Mouse (Mus musculus) forebrain, embryonic 16.5 days (tissue): ENCODE measurements around the gene Mprip. TPM values are rescaled to one million over a fixed set of nuclear protein-coding genes. Genes with fewer than 3 reads are reported as not detected.
A peak's percentile ranks its signal among the peaks of the same experiment; 100 is the strongest.

Experiments
- ATAC-seq: fragments of 200-750 bp; cut with Nextera tagmentation; 2 replicates; pipeline ENCODE4 v1.8.0; 2017; ENCODE audit warnings: mild to moderate bottlenecking, moderate library complexity
- H3K27ac ChIP-seq: fragments of 300-500 bp; sonication (generic); 2 replicates; pipeline ENCODE4 v1.5.1; 2014; ENCODE audit warnings: low read length, control low read depth
- H3K27me3 ChIP-seq: fragments of 300-500 bp; sonication (generic); replicated peaks from 2 replicates; pipeline ENCODE4 v1.6.1; 2014; ENCODE audit warnings: low read length; ENCODE audit not compliant: control insufficient read depth, insufficient read depth
- H3K36me3 ChIP-seq: fragments of 300-500 bp; sonication (generic); 2 replicates; pipeline ENCODE4 v1.6.1; 2014; ENCODE audit not compliant: control insufficient read depth, insufficient read depth
- H3K4me1 ChIP-seq: fragments of 300-500 bp; sonication (generic); replicated peaks from 2 replicates; pipeline ENCODE4 v1.6.1; 2014; ENCODE audit warnings: low read length; ENCODE audit not compliant: control insufficient read depth, insufficient read depth
- H3K4me2 ChIP-seq: fragments of 300-500 bp; sonication (generic); 2 replicates; pipeline ENCODE4 v1.6.1; 2014; ENCODE audit warnings: mild to moderate bottlenecking, low read length, control low read depth
- H3K4me3 ChIP-seq: fragments of 300-500 bp; sonication (generic); replicated peaks from 2 replicates; pipeline ENCODE4 v1.5.1; 2014; ENCODE audit warnings: mild to moderate bottlenecking, low read length, control low read depth
- H3K9ac ChIP-seq: fragments of 300-500 bp; sonication (generic); replicated peaks from 2 replicates; pipeline ENCODE4 v1.6.1; 2014; ENCODE audit warnings: low read depth, low read length, control low read depth
- H3K9me3 ChIP-seq: fragments of 300-500 bp; sonication (generic); 2 replicates; pipeline ENCODE4 v1.6.1; 2016; ENCODE audit warnings: low read length; ENCODE audit not compliant: control insufficient read depth
- WGBS: fragments of 180-500 bp; shearing (Covaris S2); extraction: QIAGEN DNeasy Blood & Tissue Kit; methylation state at CpG from one replicate; pipeline ENCODE4 v1.1.7; 2014; 5-methylcytosine and 5-hydroxymethylcytosine counted together
- polyA plus RNA-seq: library from polyadenylated mRNA; unstranded; fragments of >200 nt; fragmentation: Nextera tagmentation; extraction: Ambion mirVana; gene quantifications from 2 replicates; pipeline ENCODE4 v1.2.1, GENCODE M21; 2015

The Mprip gene
- polyA plus RNA-seq, 1 experiment from 2014 or later: 51.9 TPM

GRCm38 (mm10) chr11:59809071-59809669, 148.1 kb downstream of the Mprip start:
- Histone ChIP-seq H3K27ac (peak overlapping the region; percentile 98; the same call in 1 of the 2 replicates), H3K36me3 (no peaks in the 10 kb centered on the region), H3K4me2 (peak overlapping the region; percentile 75), H3K4me1 (peaks cover 11% of the 10 kb centered on the region), H3K9me3 (no peaks in the 10 kb centered on the region), H3K4me3 (peak overlapping the region; percentile 57), H3K9ac (peak overlapping the region; percentile 93), H3K27me3 (no peaks in the 10 kb centered on the region)
- WGBS: 1% methylated on average over 15 of the region's 15 CpGs
- ATAC-seq: peak; percentile 20

GRCm38 (mm10) chr11:59809670-59810474, 148.8 kb downstream of the Mprip start, which contains the start of gene Flcn:
Flcn (minus strand) TSS chr11:59810016.
- peaks cover 11% of the 10 kb centered on the region for H3K4me1 ChIP-seq

GRCm38 (mm10) chr11:59810480-59811158, 149.5 kb downstream of the Mprip start:
- Histone ChIP-seq H3K9ac (peak overlapping the region; percentile 93), H3K9me3 (no peaks in the 10 kb centered on the region), H3K27me3 (no peaks in the 10 kb centered on the region), H3K27ac (peak overlapping the region; percentile 98; the same call in 1 of the 2 replicates), H3K4me3 (peak overlapping the region; percentile 57), H3K4me1 (peaks cover 11% of the 10 kb centered on the region), H3K36me3 (no peaks in the 10 kb centered on the region), H3K4me2 (peak overlapping the region; percentile 75)
- WGBS: 70% methylated on average over 14 of the region's 14 CpGs
- no peak for ATAC-seq

More at GRCm38 (mm10) chr11:59809670-59810474, 148.8 kb downstream of the Mprip start, which contains the start of gene Flcn:
- peak within 1 kb of the TSS; percentile 93 for H3K9ac ChIP-seq
- no peaks in the 10 kb centered on the region for H3K27me3 ChIP-seq
- no peaks in the 10 kb centered on the region for H3K36me3 ChIP-seq
- no peaks in the 10 kb centered on the region for H3K9me3 ChIP-seq
- peak within 1 kb of the TSS; percentile 57 for H3K4me3 ChIP-seq
- H3K4me2 ChIP-seq: peak within 1 kb of the TSS; percentile 75
- ATAC-seq: peak; percentile 98
- H3K27ac ChIP-seq: peak within 1 kb of the TSS; percentile 98
- WGBS: under 1% methylated on average over 52 of the region's 52 CpGs

GRCm38 (mm10) chr11:59811211-59811610, 150.1 kb downstream of the Mprip start:
- H3K27me3 ChIP-seq: no peaks in the 10 kb centered on the region
- H3K9me3 ChIP-seq: no peaks in the 10 kb centered on the region
- H3K4me2 ChIP-seq: no peak overlapping the region
- no peak overlapping the region for H3K9ac ChIP-seq
- no peak overlapping the region for H3K27ac ChIP-seq
- H3K4me1 ChIP-seq: peaks cover 11% of the 10 kb centered on the region
- WGBS: 81% methylated on average over 4 of the region's 4 CpGs
- no peak for ATAC-seq
- H3K36me3 ChIP-seq: no peaks in the 10 kb centered on the region
- H3K4me3 ChIP-seq: no peak overlapping the region

GRCm38 (mm10) chr11:59813276-59813675, 152.2 kb downstream of the Mprip start:
- 87% methylated on average over 3 of the region's 3 CpGs for WGBS
- Histone ChIP-seq H3K4me1 (peaks cover 11% of the 10 kb centered on the region), H3K4me2 (no peak overlapping the region), H3K27me3 (no peaks in the 10 kb centered on the region), H3K27ac (no peak overlapping the region), H3K9me3 (no peaks in the 10 kb centered on the region), H3K9ac (no peak overlapping the region), H3K4me3 (no peak overlapping the region), H3K36me3 (peaks cover 6% of the 10 kb centered on the region)
- ATAC-seq: no peak

GRCm38 (mm10) chr11:59814311-59814710, 153.2 kb downstream of the Mprip start:
- Histone ChIP-seq H3K27ac (no peak overlapping the region), H3K36me3 (peaks cover 13% of the 10 kb centered on the region), H3K9ac (no peak overlapping the region), H3K4me3 (no peak overlapping the region), H3K27me3 (no peaks in the 10 kb centered on the region), H3K9me3 (no peaks in the 10 kb centered on the region), H3K4me2 (no peak overlapping the region), H3K4me1 (peaks cover 3% of the 10 kb centered on the region; the same call in 1 of the 2 replicates)
- no peak for ATAC-seq
- 78% methylated on average over 1 of the region's 1 CpGs for WGBS

GRCm38 (mm10) chr11:59814936-59815335, 153.8 kb downstream of the Mprip start:
- 93% methylated on average over 6 of the region's 6 CpGs for WGBS
- no peaks in the 10 kb centered on the region for H3K27me3 ChIP-seq
- H3K36me3 ChIP-seq: peaks cover 18% of the 10 kb centered on the region
- H3K4me2 ChIP-seq: no peak overlapping the region
- no peak overlapping the region for H3K27ac ChIP-seq
- no peak overlapping the region for H3K4me3 ChIP-seq
- no peak overlapping the region for H3K9ac ChIP-seq
- H3K9me3 ChIP-seq: no peaks in the 10 kb centered on the region
- peaks cover 3% of the 10 kb centered on the region; the same call in 1 of the 2 replicates for H3K4me1 ChIP-seq
- ATAC-seq: no peak

GRCm38 (mm10) chr11:59815482-59816065, 154.5 kb downstream of the Mprip start:
- peaks cover 24% of the 10 kb centered on the region for H3K36me3 ChIP-seq
- no peak overlapping the region for H3K9ac ChIP-seq
- no peaks in the 10 kb centered on the region for H3K9me3 ChIP-seq
- H3K4me3 ChIP-seq: no peak overlapping the region
- no peak overlapping the region for H3K4me2 ChIP-seq
- H3K27ac ChIP-seq: no peak overlapping the region
- 83% methylated on average over 6 of the region's 6 CpGs for WGBS
- ATAC-seq: no peak
- H3K27me3 ChIP-seq: no peaks in the 10 kb centered on the region
- H3K4me1 ChIP-seq: peaks cover 3% of the 10 kb centered on the region; the same call in 1 of the 2 replicates

GRCm38 (mm10) chr11:59817916-59818315, 156.8 kb downstream of the Mprip start:
- Histone ChIP-seq H3K9me3 (no peaks in the 10 kb centered on the region), H3K36me3 (peaks cover 40% of the 10 kb centered on the region), H3K27me3 (no peaks in the 10 kb centered on the region), H3K27ac (no peak overlapping the region), H3K4me3 (no peak overlapping the region), H3K9ac (no peak overlapping the region), H3K4me1 (no peaks in the 10 kb centered on the region), H3K4me2 (no peak overlapping the region)
- whole genome bisulfite sequencing: 99% methylated on average over 3 of the region's 3 CpGs
- ATAC-seq: no peak
